Mouse (Mus musculus) limb, embryonic 11.5 days (tissue): ENCODE data around the gene 1700034J05Rik. TPM values are rescaled to one million over a fixed set of nuclear protein-coding genes. Genes with fewer than 3 reads are reported as not detected.

Experiments
- ATAC-seq: fragments of 200-750 bp; cut with Nextera tagmentation; 2 replicates; pipeline ENCODE4 v1.8.0; 2017; ENCODE audit warnings: low read depth; ENCODE audit not compliant: insufficient number of reproducible peaks, low FRiP score, low TSS enrichment
- DNase-seq: peaks from one replicate; pipeline ENCODE4 v3.0.0-alpha.2; 2015; ENCODE audit warnings: low spot score
- H3K27ac ChIP-seq: fragments of 300-500 bp; sonication (generic); replicated peaks from 2 replicates; pipeline ENCODE4 v1.5.1; 2014; ENCODE audit warnings: low read depth, mild to moderate bottlenecking, low read length
- H3K27me3 ChIP-seq: fragments of 300-500 bp; sonication (generic); 2 replicates; pipeline ENCODE4 v1.6.1; 2014; ENCODE audit warnings: mild to moderate bottlenecking, low read length, mixed read lengths; ENCODE audit not compliant: control insufficient read depth, insufficient read depth
- H3K36me3 ChIP-seq: fragments of 300-500 bp; sonication (generic); 2 replicates; pipeline ENCODE4 v1.6.1; 2014; ENCODE audit warnings: mild to moderate bottlenecking, low read length, moderate library complexity, mixed read lengths; ENCODE audit not compliant: control insufficient read depth, insufficient read depth
- H3K4me1 ChIP-seq: fragments of 300-500 bp; sonication (generic); 2 replicates; pipeline ENCODE4 v1.6.1; 2014; ENCODE audit warnings: low read length, mixed read lengths; ENCODE audit not compliant: control insufficient read depth, insufficient read depth
- H3K4me2 ChIP-seq: fragments of 300-500 bp; sonication (generic); 2 replicates; pipeline ENCODE4 v1.6.1; 2014; ENCODE audit warnings: low read depth, mild to moderate bottlenecking, moderate library complexity; ENCODE audit not compliant: severe bottlenecking
- H3K4me3 ChIP-seq: fragments of 300-500 bp; sonication (generic); 2 replicates; pipeline ENCODE4 v1.5.1; 2014; ENCODE audit warnings: low read depth, low read length
- H3K9ac ChIP-seq: fragments of 300-500 bp; sonication (generic); 2 replicates; pipeline ENCODE4 v1.6.1; 2014; ENCODE audit warnings: mild to moderate bottlenecking, low read length
- H3K9me3 ChIP-seq: fragments of 300-500 bp; sonication (generic); 2 replicates; pipeline ENCODE4 v1.6.1; 2016; ENCODE audit warnings: low read length; ENCODE audit not compliant: control insufficient read depth
- WGBS: fragments of 180-500 bp; shearing (Covaris S2); extraction: QIAGEN DNeasy Blood & Tissue Kit; methylation state at CpG from one replicate; pipeline ENCODE4 v1.1.7; 2014; 5-methylcytosine and 5-hydroxymethylcytosine counted together
- polyA plus RNA-seq: library from polyadenylated mRNA; unstranded; fragments of >200 nt; fragmentation: Nextera tagmentation; extraction: Ambion mirVana; gene quantifications from 2 replicates; pipeline ENCODE4 v1.2.1, GENCODE M21; 2014

Gene 1700034J05Rik
- polyA plus RNA-seq, 1 experiment from 2014 or later, result not detected

DNA sequence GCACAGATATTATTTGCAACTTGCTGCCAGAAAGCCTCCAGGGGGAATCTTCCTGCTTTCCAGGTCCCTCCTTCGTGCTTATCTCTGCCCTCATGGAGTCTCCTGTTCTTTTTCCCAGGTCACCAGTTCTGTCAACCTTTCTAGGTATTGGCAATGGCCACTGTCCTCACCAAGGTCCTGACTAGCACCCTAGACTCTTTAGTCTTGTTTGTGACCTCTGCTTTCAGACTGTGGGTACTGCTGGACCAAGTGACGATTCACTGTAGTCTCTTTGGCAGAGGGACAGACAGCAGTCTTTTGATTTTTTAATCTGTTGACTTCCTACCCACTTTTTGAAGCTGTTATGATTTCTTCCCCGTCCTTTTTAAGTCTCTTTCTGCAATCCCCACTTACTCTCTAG is 26.1 kb downstream of the 1700034J05Rik start:
- H3K27ac ChIP-seq, result no peak overlapping the region
- WGBS, result 64% methylated on average over 3 of the region's 3 CpGs
- no peak for ATAC-seq

DNA sequence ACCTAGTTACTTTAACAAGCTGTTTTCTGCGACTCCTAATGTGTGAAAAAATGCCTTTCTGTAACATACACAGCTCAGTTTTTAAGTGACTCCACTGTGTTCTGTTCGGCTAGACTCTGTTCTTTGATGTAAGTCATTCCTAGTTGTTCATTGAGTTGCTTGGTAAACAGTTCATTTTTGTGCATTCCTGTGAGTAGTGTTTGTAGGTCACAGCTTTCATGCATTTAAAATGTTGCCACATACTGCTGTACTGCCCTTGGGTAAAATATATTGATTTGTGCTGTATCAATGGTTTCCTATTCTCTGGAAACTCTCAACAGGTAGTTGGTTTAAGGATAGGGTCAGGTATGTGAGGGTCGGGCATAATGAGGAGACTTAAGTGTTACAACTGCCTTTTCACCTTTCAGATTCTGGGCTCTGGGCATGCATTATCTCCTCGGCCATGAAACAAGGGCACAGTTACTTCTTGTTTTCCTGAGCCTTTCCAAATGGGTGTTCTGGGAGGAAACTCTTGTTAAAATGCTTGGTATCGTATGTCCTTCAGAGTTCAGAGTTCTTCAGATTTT is 27.7 kb downstream of the 1700034J05Rik start:
- Histone ChIP-seq H3K4me1 (peaks cover 8% of the 10 kb centered on the region; the same call in 1 of the 2 replicates), H3K4me3 (no peak overlapping the region), H3K9me3 (no peaks in the 10 kb centered on the region), H3K36me3 (no peaks in the 10 kb centered on the region), H3K9ac (no peak overlapping the region), H3K27ac (no peak overlapping the region), H3K4me2 (no peak overlapping the region), H3K27me3 (no peaks in the 10 kb centered on the region)
- ATAC-seq (no peak), DNase-seq (no peak)
- WGBS, result 72% methylated on average over 5 of the region's 5 CpGs

More for the DNA sequence above, 26.1 kb downstream of the 1700034J05Rik start:
- Histone ChIP-seq H3K36me3 (no peaks in the 10 kb centered on the region), H3K4me2 (no peak overlapping the region), H3K4me3 (no peak overlapping the region), H3K27me3 (no peaks in the 10 kb centered on the region), H3K4me1 (peaks cover 11% of the 10 kb centered on the region), H3K9ac (no peak overlapping the region), H3K9me3 (no peaks in the 10 kb centered on the region)
- DNase-seq, result no peak

DNA sequence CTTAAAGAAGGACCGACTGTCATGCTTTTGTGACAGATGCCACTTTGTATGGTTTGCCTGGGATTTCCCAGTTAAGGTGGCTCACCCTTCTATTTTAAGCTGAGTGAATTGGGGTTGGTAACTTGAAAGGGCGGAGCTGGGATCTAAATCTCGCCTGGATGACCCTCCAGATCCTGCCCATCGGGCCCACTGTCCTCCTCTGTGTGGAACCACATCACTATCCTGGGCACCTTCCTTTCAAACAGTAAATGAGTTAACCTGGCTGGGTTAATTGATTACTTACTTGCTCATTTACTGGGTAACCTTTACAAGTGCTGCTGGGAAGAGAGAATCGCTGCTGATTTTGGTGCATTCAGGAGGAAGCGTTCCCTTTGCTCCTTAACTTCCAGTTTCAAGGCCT is 35.9 kb downstream of the 1700034J05Rik start:
- Histone ChIP-seq H3K36me3 (no peaks in the 10 kb centered on the region), H3K4me1 (peaks cover 2% of the 10 kb centered on the region), H3K27me3 (no peaks in the 10 kb centered on the region), H3K9ac (no peak overlapping the region), H3K4me2 (no peak overlapping the region), H3K9me3 (no peaks in the 10 kb centered on the region), H3K4me3 (no peak overlapping the region), H3K27ac (no peak overlapping the region)
- ATAC-seq, result no peak
- 90% methylated on average over 6 of the region's 6 CpGs for WGBS
- DNase-seq, result no peak

GRCm38 (mm10) chr6:146917396-146917795 is 36.8 kb downstream of the 1700034J05Rik start:
- no peak for DNase-seq
- no peaks in the 10 kb centered on the region for H3K36me3 ChIP-seq
- H3K4me2 ChIP-seq, result no peak overlapping the region
- no peaks in the 10 kb centered on the region for H3K9me3 ChIP-seq
- 87% methylated on average over 3 of the region's 3 CpGs for WGBS
- H3K27ac ChIP-seq, result no peak overlapping the region
- H3K4me1 ChIP-seq, result peaks cover 9% of the 10 kb centered on the region
- H3K27me3 ChIP-seq, result no peaks in the 10 kb centered on the region
- no peak overlapping the region for H3K4me3 ChIP-seq
- no peak for ATAC-seq
- H3K9ac ChIP-seq, result no peak overlapping the region

DNA sequence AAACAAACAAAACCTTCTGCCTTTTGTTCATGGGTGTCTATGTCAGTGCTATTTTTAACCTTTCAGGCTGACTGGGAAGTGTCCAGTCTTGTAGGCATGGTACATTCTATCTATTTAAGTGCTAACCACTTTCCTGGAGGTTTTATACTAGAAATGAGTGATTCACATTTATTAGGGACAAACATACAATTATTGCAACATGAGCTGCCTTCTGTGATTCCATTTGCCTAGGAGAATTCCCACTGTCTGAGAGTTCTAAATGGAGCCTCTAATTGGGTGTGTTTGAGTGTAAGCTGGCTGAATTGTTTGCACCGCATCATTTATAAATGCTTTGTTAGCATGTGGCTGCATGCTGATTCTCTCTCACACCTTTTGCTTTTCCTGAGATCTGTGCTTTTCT is 38.4 kb downstream of the 1700034J05Rik start:
- ATAC-seq (no peak), DNase-seq (no peak)
- H3K27me3 ChIP-seq, result no peaks in the 10 kb centered on the region
- WGBS, result 87% methylated on average over 1 of the region's 1 CpGs
- H3K4me2 ChIP-seq, result no peak overlapping the region
- no peaks in the 10 kb centered on the region for H3K36me3 ChIP-seq
- H3K9ac ChIP-seq, result no peak overlapping the region
- H3K27ac ChIP-seq, result no peak overlapping the region
- no peaks in the 10 kb centered on the region for H3K9me3 ChIP-seq
- H3K4me1 ChIP-seq, result peaks cover 12% of the 10 kb centered on the region
- no peak overlapping the region for H3K4me3 ChIP-seq

GRCm38 (mm10) chr6:146913489-146914198 is 40.6 kb downstream of the 1700034J05Rik start:
- Histone ChIP-seq H3K9me3 (no peaks in the 10 kb centered on the region), H3K27ac (peak overlapping the region; percentile 52; the same call in 1 of the 2 replicates), H3K4me2 (no peak overlapping the region), H3K27me3 (no peaks in the 10 kb centered on the region), H3K4me1 (peaks cover 12% of the 10 kb centered on the region), H3K4me3 (no peak overlapping the region), H3K9ac (no peak overlapping the region), H3K36me3 (0 out of 2 replicates have a peak, but pooled peaks cover 2% of the 10 kb centered on the region)
- WGBS, result 46% methylated on average over 4 of the region's 4 CpGs
- ATAC-seq (no peak), DNase-seq (no peak)

- Histone ChIP-seq H3K4me2 (no peak overlapping the region), H3K4me3 (no peak overlapping the region), H3K4me1 (peaks cover 12% of the 10 kb centered on the region), H3K36me3 (0 out of 2 replicates have a peak, but pooled peaks cover 2% of the 10 kb centered on the region), H3K9ac (no peak overlapping the region), H3K9me3 (no peaks in the 10 kb centered on the region), H3K27ac (peak overlapping the region; percentile 52; the same call in 1 of the 2 replicates), H3K27me3 (no peaks in the 10 kb centered on the region)
- ATAC-seq, result no peak
- WGBS, result 11% methylated on average over 3 of the region's 3 CpGs
- no peak for DNase-seq
Measured at GRCm38 (mm10) chr6:146912835-146913488, 41.3 kb downstream of the 1700034J05Rik start.

GRCm38 (mm10) chr6:146910801-146911200 is 43.4 kb downstream of the 1700034J05Rik start:
- Histone ChIP-seq H3K27ac (no peak overlapping the region), H3K36me3 (0 out of 2 replicates have a peak, but pooled peaks cover 2% of the 10 kb centered on the region), H3K27me3 (no peaks in the 10 kb centered on the region), H3K9ac (no peak overlapping the region), H3K9me3 (no peaks in the 10 kb centered on the region), H3K4me1 (peaks cover 12% of the 10 kb centered on the region), H3K4me3 (no peak overlapping the region), H3K4me2 (no peak overlapping the region)
- WGBS, result 88% methylated on average over 2 of the region's 2 CpGs
- DNase-seq (no peak), ATAC-seq (no peak)
